Mouse (Mus musculus): Measurements from ENCODE around the gene Nckipsd. TPM values are rescaled to one million over a fixed set of nuclear protein-coding genes. Genes with fewer than 3 reads are reported as not detected.

Nckipsd gene
- total RNA-seq, 2 experiments from 2014 or later = 3.5 to 4.5 TPM

- intact Hi-C loops (cut with DNase I; ENCODE audit: low total_unique reads) = no loop called here
- no peak for DNase-seq
These were observed 11.7 kb upstream of the Nckipsd start for GRCm38 (mm10) chr9:108796351-108796981.

- DNase-seq = no peak
- intact Hi-C loops (cut with DNase I; ENCODE audit: low total_unique reads) = no loop called here
These were observed 10.7 kb upstream of the Nckipsd start for GRCm38 (mm10) chr9:108797477-108797876.

- no peak for DNase-seq
- intact Hi-C loops (cut with DNase I; ENCODE audit: low total_unique reads) = no loop called here
These were observed 9.6 kb upstream of the Nckipsd start for GRCm38 (mm10) chr9:108798508-108799075.

- intact Hi-C loops (cut with DNase I; ENCODE audit: low total_unique reads) = no loop called here
- no peak for DNase-seq
These were observed 8.6 kb upstream of the Nckipsd start for GRCm38 (mm10) chr9:108799564-108799963.

GRCm38 (mm10) chr9:108805768-108806167, 2.4 kb upstream of the Nckipsd start:
- no peak for DNase-seq
- intact Hi-C loops (cut with DNase I; ENCODE audit: low total_unique reads) = loop anchor here (5.0 kb wide), 1 partner anchor 48 kb away; no protein-coding TSS in a partner anchor

- intact Hi-C loops (cut with DNase I; ENCODE audit: low total_unique reads) = loop anchor here (5.0 kb wide), 1 partner anchor 49 kb away; no protein-coding TSS in a partner anchor
These were observed 1.8 kb upstream of the Nckipsd start for GRCm38 (mm10) chr9:108806379-108806778.

GRCm38 (mm10) chr9:108806831-108807230, 1.3 kb upstream of the Nckipsd start:
- DNase-seq = peak; percentile 59
- intact Hi-C loops (cut with DNase I; ENCODE audit: low total_unique reads) = loop anchor here (5.0 kb wide), 1 partner anchor 50 kb away; no protein-coding TSS in a partner anchor

More at GRCm38 (mm10) chr9:108806379-108806778, 1.8 kb upstream of the Nckipsd start:
- no peak for DNase-seq

- intact Hi-C loops (cut with DNase I; ENCODE audit: low total_unique reads) = loop anchor here (5.0 kb wide), 1 partner anchor 50 kb away; no protein-coding TSS in a partner anchor
- no peak for DNase-seq
These were observed 494 bp upstream of the Nckipsd start for GRCm38 (mm10) chr9:108807674-108808073.

GRCm38 (mm10) chr9:108809188-108809587, 1.0 kb downstream of the Nckipsd start:
- no peak for DNase-seq
- intact Hi-C loops (cut with DNase I; ENCODE audit: low total_unique reads) = loop anchor here (5.0 kb wide), 1 partner anchor 52 kb away; no protein-coding TSS in a partner anchor

- no peak for DNase-seq
- intact Hi-C loops (cut with DNase I; ENCODE audit: low total_unique reads) = loop anchor here (5.0 kb wide), 2 partner anchors 42 to 52 kb away; no protein-coding TSS in a partner anchor
These were observed 1.6 kb downstream of the Nckipsd start for GRCm38 (mm10) chr9:108809723-108810122.

- no peak for DNase-seq
- intact Hi-C loops (cut with DNase I; ENCODE audit: low total_unique reads) = loop anchor here (5.0 kb wide), 1 partner anchor 43 kb away; no protein-coding TSS in a partner anchor
These were observed 2.3 kb downstream of the Nckipsd start for GRCm38 (mm10) chr9:108810516-108810915.

- intact Hi-C loops (cut with DNase I; ENCODE audit: low total_unique reads) = no loop called here
- no peak for DNase-seq
These were observed 7.4 kb downstream of the Nckipsd start for GRCm38 (mm10) chr9:108815557-108815956.

GRCm38 (mm10) chr9:108819495-108819894, 11.3 kb downstream of the Nckipsd start:
- intact Hi-C loops (cut with DNase I; ENCODE audit: low total_unique reads) = no loop called here
- DNase-seq = peak; percentile 46

- DNase-seq = no peak
- intact Hi-C loops (cut with DNase I; ENCODE audit: low total_unique reads) = loop anchor here (5.0 kb wide), 1 partner anchor 63 kb away; no protein-coding TSS in a partner anchor
These were observed 11.9 kb downstream of the Nckipsd start for GRCm38 (mm10) chr9:108820077-108820476.

GRCm38 (mm10) chr9:108824144-108824685, 16.0 kb downstream of the Nckipsd start:
- no peak for DNase-seq
- intact Hi-C loops (cut with DNase I; ENCODE audit: low total_unique reads) = loop anchor here (5.0 kb wide), 1 partner anchor 67 kb away; no protein-coding TSS in a partner anchor

- intact Hi-C loops (cut with DNase I; ENCODE audit: low total_unique reads) = loop anchor here (5.0 kb wide), 1 partner anchor 68 kb away; no protein-coding TSS in a partner anchor
- DNase-seq = no peak
These were observed 16.7 kb downstream of the Nckipsd start for GRCm38 (mm10) chr9:108824755-108825413.

- no peak for DNase-seq
- intact Hi-C loops (cut with DNase I; ENCODE audit: low total_unique reads) = no loop called here
These were observed 17.9 kb downstream of the Nckipsd start, which contains the start of gene Celsr3 for GRCm38 (mm10) chr9:108825820-108826699. Gene Celsr3, plus strand, starts transcription at chr9:108826320.

- intact Hi-C loops (cut with DNase I; ENCODE audit: low total_unique reads) = no loop called here
- DNase-seq = peak; percentile 79
These were observed 18.7 kb downstream of the Nckipsd start for GRCm38 (mm10) chr9:108826700-108827340.

Measured in gastrocnemius, postnatal 14 days (tissue).